Comparison of ENCODE assay signal across 14 mouse cellular contexts in the genomic region with DNA sequence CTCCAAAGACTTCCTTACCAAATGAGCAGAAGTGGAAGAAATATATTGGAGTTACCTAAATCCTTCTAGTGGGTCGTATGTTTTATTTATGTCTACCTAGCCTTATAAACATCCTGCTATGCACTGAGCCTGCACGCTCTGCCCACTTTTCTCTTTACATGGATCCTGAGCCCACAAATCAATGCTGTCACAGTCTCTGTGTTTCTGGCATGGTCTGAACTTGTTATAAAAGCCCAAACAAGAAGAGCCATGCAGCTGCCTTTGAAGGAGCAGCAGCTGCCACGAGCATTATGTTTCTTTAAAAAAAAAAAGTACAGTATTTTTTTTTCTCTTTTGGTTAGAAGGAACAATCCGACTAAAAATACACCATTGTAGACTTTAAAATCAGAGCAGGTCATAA. TPM values are rescaled to one million over a fixed set of nuclear protein-coding genes. Genes with fewer than 3 reads are reported as not detected.
A peak's percentile ranks its signal among the peaks of the same experiment; 100 is the strongest.
DNase-seq lines count a peak whose midpoint lies in the region; ATAC-seq lines count a peak whose summit lies in the region.
"Had no signal": no experiment of that assay in that cellular context is flagged by ENCODE, and none has a peak within 500 bp of the region (broad histone marks: within the 10 kb centered on the region; RNA-seq: fewer than 3 reads in every experiment).

No protein-coding gene starts in this region.

- H3K4me3 ChIP-seq in kidney, embryonic 15.5 days (replicated peaks), result no peak overlapping the region
- H3K4me3 ChIP-seq in neural tube, embryonic 13.5 days, result no peak overlapping the region
- no peak overlapping the region for H3K4me3 ChIP-seq in intestine, embryonic 15.5 days (replicated peaks)
- H3K4me3 ChIP-seq: heart, adult 2 months; liver, embryonic 13.5 days; lung, embryonic 15.5 days; midbrain, embryonic 15.5 days had no signal

- H3K9me3 ChIP-seq in kidney, embryonic 15.5 days (replicated peaks), result no peaks in the 10 kb centered on the region
- no peaks in the 10 kb centered on the region for H3K9me3 ChIP-seq in neural tube, embryonic 13.5 days
- no peaks in the 10 kb centered on the region for H3K9me3 ChIP-seq in intestine, embryonic 15.5 days
- H3K9me3 ChIP-seq: liver, embryonic 13.5 days; lung, embryonic 15.5 days; midbrain, embryonic 15.5 days had no signal

- DNase-seq in cerebellum, adult 9-11 months, result peak; percentile 24
- no peak for DNase-seq in cerebellum, postnatal 10 days
- DNase-seq in kidney, adult 11 months, result no peak
- DNase-seq in neural tube, embryonic 10.5 days (ENCODE audit: extremely low spot score, low spot score), result no peak
- DNase-seq in urinary bladder, postnatal 4 days (ENCODE audit: low spot score in 2 of 2), result no peak
- DNase-seq: gastrocnemius, postnatal 14 days; heart, adult 2 months; liver, embryonic 13.5 days had no signal

- no peaks in the 10 kb centered on the region for H3K27me3 ChIP-seq in kidney, embryonic 15.5 days
- no peaks in the 10 kb centered on the region for H3K27me3 ChIP-seq in neural tube, embryonic 13.5 days
- H3K27me3 ChIP-seq in intestine, embryonic 15.5 days (replicated peaks), result no peaks in the 10 kb centered on the region
- H3K27me3 ChIP-seq: liver, embryonic 13.5 days; lung, embryonic 15.5 days; midbrain, embryonic 15.5 days had no signal

- peaks cover 84% of the 10 kb centered on the region for H3K36me3 ChIP-seq in kidney, embryonic 15.5 days
- 0 out of 2 replicates have a peak, but pooled peaks cover 11% of the 10 kb centered on the region for H3K36me3 ChIP-seq in neural tube, embryonic 13.5 days
- H3K36me3 ChIP-seq in intestine, embryonic 15.5 days, result no peaks in the 10 kb centered on the region
- H3K36me3 ChIP-seq: liver, embryonic 13.5 days; midbrain, embryonic 15.5 days had no signal

- no peak overlapping the region for H3K4me2 ChIP-seq in kidney, embryonic 15.5 days
- H3K4me2 ChIP-seq in neural tube, embryonic 13.5 days, result no peak overlapping the region
- no peak overlapping the region for H3K4me2 ChIP-seq in intestine, embryonic 15.5 days (replicated peaks)
- H3K4me2 ChIP-seq: liver, embryonic 13.5 days; lung, embryonic 15.5 days; midbrain, embryonic 15.5 days had no signal

- WGBS in kidney, embryonic 15.5 days, result 29% methylated on average over 4 of the region's 4 CpGs
- 26% methylated on average over 4 of the region's 4 CpGs for WGBS in neural tube, embryonic 13.5 days
- 45% methylated on average over 4 of the region's 4 CpGs for WGBS in intestine, embryonic 15.5 days

- ATAC-seq in kidney, embryonic 15.5 days (replicated peaks; ENCODE audit: low FRiP score), result no peak
- no peak for ATAC-seq in neural tube, embryonic 13.5 days (ENCODE audit: low read depth)
- no peak for ATAC-seq in intestine, embryonic 15.5 days

- no peak overlapping the region for H3K9ac ChIP-seq in kidney, embryonic 15.5 days
- H3K9ac ChIP-seq in neural tube, embryonic 13.5 days, result no peak overlapping the region
- no peak overlapping the region for H3K9ac ChIP-seq in intestine, embryonic 15.5 days
- H3K9ac ChIP-seq: liver, embryonic 13.5 days; lung, embryonic 15.5 days; midbrain, embryonic 15.5 days had no signal

- H3K4me1 ChIP-seq in kidney, embryonic 15.5 days, result peaks cover 23% of the 10 kb centered on the region
- H3K4me1 ChIP-seq in neural tube, embryonic 13.5 days (replicated peaks), result peaks cover 14% of the 10 kb centered on the region; the same call in 1 of the 2 replicates
- H3K4me1 ChIP-seq in intestine, embryonic 15.5 days (replicated peaks), result no peaks in the 10 kb centered on the region
- H3K4me1 ChIP-seq: liver, embryonic 13.5 days; midbrain, embryonic 15.5 days had no signal

- peak overlapping the region; percentile 76 for H3K27ac ChIP-seq in kidney, embryonic 15.5 days
- H3K27ac ChIP-seq in neural tube, embryonic 13.5 days (replicated peaks), result 0 out of 2 replicates have a peak overlapping the region, but pooled peaks have one; percentile 18
- no peak overlapping the region for H3K27ac ChIP-seq in intestine, embryonic 15.5 days
- H3K27ac ChIP-seq: liver, embryonic 13.5 days; lung, embryonic 15.5 days; midbrain, embryonic 15.5 days; stomach, postnatal 0 days had no signal

RNA-seq across cellular contexts. Expression of a gene that starts 24.7 kb away (rescaled TPM):
- polyA plus RNA-seq in kidney, embryonic 15.5 days (2015; fragmentation: Nextera tagmentation; extraction: Ambion mirVana), result 36.9 and 39.3 TPM in 2 replicates
- 41.2 and 44.8 TPM in 2 replicates for polyA plus RNA-seq in neural tube, embryonic 13.5 days (2015; fragmentation: Nextera tagmentation; extraction: Ambion mirVana)
- 33.1 and 35.1 TPM in 2 replicates for polyA plus RNA-seq in intestine, embryonic 15.5 days (2015; fragmentation: Nextera tagmentation; extraction: Ambion mirVana)

RNA-seq across cellular contexts. Expression of a gene that starts 43.0 kb away (rescaled TPM):
- 7.9 and 13.4 TPM in 2 replicates for polyA plus RNA-seq in kidney, embryonic 15.5 days (2015; fragmentation: Nextera tagmentation; extraction: Ambion mirVana)
- polyA plus RNA-seq in neural tube, embryonic 13.5 days (2015; fragmentation: Nextera tagmentation; extraction: Ambion mirVana), result 732 and 735 TPM in 2 replicates
- polyA plus RNA-seq in intestine, embryonic 15.5 days (2015; fragmentation: Nextera tagmentation; extraction: Ambion mirVana), result 28.0 and 28.1 TPM in 2 replicates

Comparison
In these comparisons a context has a peak if more than half of its experiments do, and no peak if none do; other contexts are left out.
1. RNA of a gene that starts 43.0 kb away (polyA plus RNA-seq): 732 to 735 TPM in neural tube, embryonic 13.5 days; 28.0 to 28.1 TPM in intestine, embryonic 15.5 days and 7.9 to 13.4 TPM in kidney, embryonic 15.5 days; every median in the first group is over 10 times any median in the second.